Mouse (Mus musculus): ENCODE measurements around the gene Ank3. TPM values are rescaled to one million over a fixed set of nuclear protein-coding genes. Genes with fewer than 3 reads are reported as not detected.

The Ank3 gene
- polyA plus RNA-seq, 1 experiment from 2014 or later, result 21.6 TPM

DNA sequence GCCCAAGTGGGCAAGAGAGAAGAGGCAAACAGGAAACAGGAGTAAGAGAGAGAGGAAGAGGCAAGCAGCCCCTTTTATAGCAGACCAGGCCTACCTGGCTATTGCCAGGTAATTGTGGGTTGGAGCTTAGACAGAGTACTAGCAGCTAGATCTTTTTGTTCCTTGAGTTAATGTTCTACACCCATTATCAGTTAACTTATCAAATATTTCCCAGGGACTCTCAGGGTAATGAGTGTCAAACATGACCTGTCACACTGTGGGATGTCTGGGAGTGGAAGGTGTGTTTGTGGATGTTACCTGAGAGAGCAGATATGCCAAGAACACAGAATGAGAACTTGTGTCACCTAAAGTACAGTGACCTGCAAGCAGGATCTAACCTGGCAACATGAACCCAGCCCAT is 274.0 kb downstream of the Ank3 start:
- no peak overlapping the region for H3K27ac ChIP-seq (ENCODE audit: low read depth, low read length)
- no peaks in the 10 kb centered on the region for H3K4me1 ChIP-seq (replicated peaks; ENCODE audit: control insufficient read depth, insufficient read depth, low read length)
- no peak overlapping the region for H3K9ac ChIP-seq (ENCODE audit: low read depth, low read length)
- no peaks in the 10 kb centered on the region for H3K9me3 ChIP-seq (ENCODE audit: control insufficient read depth)
- H3K27me3 ChIP-seq (replicated peaks; ENCODE audit: control insufficient read depth, insufficient read depth, low read length), result no peaks in the 10 kb centered on the region
- TF ChIP-seq CTCF (IDR thresholded peaks at IDR 0.05; ENCODE audit: low read depth), result no peak
- no peak overlapping the region for H3K4me2 ChIP-seq (replicated peaks; ENCODE audit: low read depth)
- ATAC-seq, result peak; percentile 61
- no peaks in the 10 kb centered on the region for H3K36me3 ChIP-seq (ENCODE audit: control insufficient read depth, insufficient read depth)
- no peak overlapping the region for H3K4me3 ChIP-seq (ENCODE audit: low read depth, low read length)

DNA sequence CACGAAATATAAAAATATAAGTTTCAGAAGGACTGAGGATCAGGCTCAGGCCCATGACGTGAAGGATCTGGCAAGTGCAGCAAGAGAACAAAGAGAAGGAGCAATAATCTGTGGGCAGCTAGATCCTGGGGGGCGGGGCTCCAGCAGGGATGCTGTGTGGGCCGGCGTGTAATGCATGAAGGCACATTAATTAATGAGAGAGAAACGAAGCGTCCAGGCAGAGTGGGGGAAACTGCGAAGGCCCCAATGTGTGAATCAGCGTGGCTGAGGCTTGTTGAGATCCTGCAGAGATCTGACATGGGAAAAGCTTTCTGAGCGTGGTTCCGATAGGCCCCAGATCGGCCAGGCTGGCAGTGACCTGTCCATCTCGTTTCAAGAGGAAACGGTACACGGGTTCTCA is 279.7 kb downstream of the Ank3 start:
- WGBS, result 89% methylated on average over 15 of the region's 15 CpGs
- no peak for ATAC-seq
- no peak overlapping the region for H3K4me2 ChIP-seq (replicated peaks; ENCODE audit: low read depth)
- H3K9ac ChIP-seq (ENCODE audit: low read depth, low read length), result no peak overlapping the region
- H3K9me3 ChIP-seq (ENCODE audit: control insufficient read depth), result no peaks in the 10 kb centered on the region
- H3K4me1 ChIP-seq (replicated peaks; ENCODE audit: control insufficient read depth, insufficient read depth, low read length), result no peaks in the 10 kb centered on the region
- H3K27ac ChIP-seq (ENCODE audit: low read depth, low read length), result no peak overlapping the region
- no peak for TF ChIP-seq CTCF (IDR thresholded peaks at IDR 0.05; ENCODE audit: low read depth)
- no peaks in the 10 kb centered on the region for H3K27me3 ChIP-seq (replicated peaks; ENCODE audit: control insufficient read depth, insufficient read depth, low read length)
- no peaks in the 10 kb centered on the region for H3K36me3 ChIP-seq (ENCODE audit: control insufficient read depth, insufficient read depth)
- H3K4me3 ChIP-seq (ENCODE audit: low read depth, low read length), result no peak overlapping the region

DNA sequence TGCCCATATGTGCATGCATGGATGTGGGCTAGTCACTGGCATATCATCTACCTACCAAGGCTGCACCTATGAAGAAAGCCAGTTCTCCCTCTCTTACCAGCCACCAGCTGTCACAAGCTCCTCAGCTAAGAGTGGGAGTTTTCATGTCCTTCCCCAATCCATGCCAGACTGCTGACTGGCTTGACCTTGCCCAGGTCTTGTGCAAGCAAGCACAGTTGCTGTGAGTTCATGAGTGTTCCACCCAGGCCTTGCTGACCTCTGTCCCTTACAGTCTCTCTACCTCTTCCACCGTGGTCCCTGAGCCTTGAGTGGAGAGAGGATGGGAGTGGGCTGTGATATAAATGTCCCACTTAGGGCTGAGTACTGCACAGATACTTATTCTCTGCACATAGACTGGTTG is 287.8 kb downstream of the Ank3 start:
- WGBS, result 62% methylated on average over 1 of the region's 1 CpGs
- H3K9ac ChIP-seq (ENCODE audit: low read depth, low read length), result no peak overlapping the region
- no peak overlapping the region for H3K4me2 ChIP-seq (replicated peaks; ENCODE audit: low read depth)
- TF ChIP-seq CTCF (IDR thresholded peaks at IDR 0.05; ENCODE audit: low read depth), result no peak
- no peaks in the 10 kb centered on the region for H3K27me3 ChIP-seq (replicated peaks; ENCODE audit: control insufficient read depth, insufficient read depth, low read length)
- 0 out of 2 replicates have a peak, but pooled peaks cover 4% of the 10 kb centered on the region for H3K4me1 ChIP-seq (replicated peaks; ENCODE audit: control insufficient read depth, insufficient read depth, low read length)
- no peak for ATAC-seq
- no peaks in the 10 kb centered on the region for H3K36me3 ChIP-seq (ENCODE audit: control insufficient read depth, insufficient read depth)
- H3K27ac ChIP-seq (ENCODE audit: low read depth, low read length), result no peak overlapping the region
- H3K4me3 ChIP-seq (ENCODE audit: low read depth, low read length), result no peak overlapping the region
- H3K9me3 ChIP-seq (ENCODE audit: control insufficient read depth), result peaks cover 3% of the 10 kb centered on the region; the same call in 1 of the 2 replicates

DNA sequence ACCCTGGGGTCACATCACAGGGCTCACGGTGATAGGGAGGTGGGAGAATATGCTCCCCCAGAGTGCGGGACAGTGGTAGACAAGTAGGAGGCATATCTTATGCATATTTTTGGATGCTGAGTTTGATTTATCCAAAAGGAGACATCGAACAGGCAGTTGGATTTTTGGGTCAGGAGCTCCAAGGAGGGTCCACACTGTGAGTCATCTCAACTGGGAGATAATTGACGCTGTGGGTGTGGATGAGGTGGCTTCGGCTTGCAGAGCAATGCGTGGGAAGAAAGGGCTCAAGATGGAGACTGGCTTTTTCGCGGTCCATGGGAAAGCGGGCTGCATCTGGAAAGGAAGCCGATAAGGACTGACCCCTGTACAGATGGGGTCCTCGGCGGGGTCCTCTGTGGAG is 290.5 kb downstream of the Ank3 start:
- Histone ChIP-seq H3K9ac (ENCODE audit: low read depth, low read length) (no peak overlapping the region), H3K9me3 (ENCODE audit: control insufficient read depth) (no peaks in the 10 kb centered on the region; the same call in 1 of the 2 replicates), H3K27me3 (replicated peaks; ENCODE audit: control insufficient read depth, insufficient read depth, low read length) (no peaks in the 10 kb centered on the region), H3K36me3 (ENCODE audit: control insufficient read depth, insufficient read depth) (no peaks in the 10 kb centered on the region), H3K4me2 (replicated peaks; ENCODE audit: low read depth) (no peak overlapping the region), H3K4me3 (ENCODE audit: low read depth, low read length) (no peak overlapping the region), H3K4me1 (replicated peaks; ENCODE audit: control insufficient read depth, insufficient read depth, low read length) (0 out of 2 replicates have a peak, but pooled peaks cover 4% of the 10 kb centered on the region), H3K27ac (ENCODE audit: low read depth, low read length) (no peak overlapping the region)
- TF ChIP-seq CTCF (IDR thresholded peaks at IDR 0.05; ENCODE audit: low read depth), result no peak
- WGBS, result 91% methylated on average over 12 of the region's 12 CpGs
- ATAC-seq, result no peak

DNA sequence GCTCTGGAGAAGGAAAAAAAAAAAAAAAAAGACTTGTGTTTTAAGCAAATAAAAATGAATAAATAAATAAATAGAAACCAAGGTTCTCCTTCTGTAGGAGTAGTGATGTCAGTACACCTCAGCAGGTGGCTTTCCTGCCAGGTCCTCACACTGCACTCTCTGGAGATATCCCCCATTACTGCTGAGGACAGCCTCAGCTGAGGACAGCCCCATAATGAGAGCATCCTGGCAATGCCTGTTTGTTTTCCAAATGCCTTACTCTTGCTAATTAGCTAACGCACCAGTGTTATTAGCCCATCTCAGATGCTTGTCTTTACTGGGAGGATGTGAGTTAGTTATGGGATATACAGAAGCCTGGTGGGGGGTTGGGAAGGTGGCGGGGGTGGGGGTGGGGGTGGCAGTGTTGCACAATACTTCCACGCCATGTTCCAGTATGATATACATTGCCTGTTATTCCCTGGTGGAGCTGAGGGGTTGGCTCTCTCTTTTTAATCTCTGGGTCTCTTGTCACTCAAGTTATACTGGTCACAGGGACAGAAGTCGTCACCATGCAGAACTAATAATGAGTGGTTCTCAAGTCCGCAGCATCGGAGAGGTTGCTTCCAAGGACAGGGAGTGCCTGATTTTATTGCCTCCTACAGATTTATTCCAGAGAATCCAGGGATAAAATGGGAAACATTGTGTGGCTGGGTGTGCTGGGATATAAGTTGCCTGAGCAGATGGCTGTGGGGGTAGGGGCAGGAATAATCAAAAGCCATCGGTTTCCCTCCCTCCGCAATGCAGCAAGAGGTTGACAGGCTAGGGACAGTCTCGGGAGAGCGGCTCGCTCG is 291.8 kb downstream of the Ank3 start:
- no peaks in the 10 kb centered on the region for H3K27me3 ChIP-seq (replicated peaks; ENCODE audit: control insufficient read depth, insufficient read depth, low read length)
- no peak overlapping the region for H3K4me3 ChIP-seq (ENCODE audit: low read depth, low read length)
- no peak for TF ChIP-seq CTCF (IDR thresholded peaks at IDR 0.05; ENCODE audit: low read depth)
- no peak overlapping the region for H3K27ac ChIP-seq (ENCODE audit: low read depth, low read length)
- H3K36me3 ChIP-seq (ENCODE audit: control insufficient read depth, insufficient read depth), result no peaks in the 10 kb centered on the region
- no peak overlapping the region for H3K9ac ChIP-seq (ENCODE audit: low read depth, low read length)
- H3K4me2 ChIP-seq (replicated peaks; ENCODE audit: low read depth), result peak overlapping the region; percentile 49; the same call in 1 of the 2 replicates
- 0 out of 2 replicates have a peak, but pooled peaks cover 4% of the 10 kb centered on the region for H3K4me1 ChIP-seq (replicated peaks; ENCODE audit: control insufficient read depth, insufficient read depth, low read length)
- no peaks in the 10 kb centered on the region for H3K9me3 ChIP-seq (ENCODE audit: control insufficient read depth)
- ATAC-seq, result no peak
- 16% methylated on average over 12 of the region's 12 CpGs for WGBS

DNA sequence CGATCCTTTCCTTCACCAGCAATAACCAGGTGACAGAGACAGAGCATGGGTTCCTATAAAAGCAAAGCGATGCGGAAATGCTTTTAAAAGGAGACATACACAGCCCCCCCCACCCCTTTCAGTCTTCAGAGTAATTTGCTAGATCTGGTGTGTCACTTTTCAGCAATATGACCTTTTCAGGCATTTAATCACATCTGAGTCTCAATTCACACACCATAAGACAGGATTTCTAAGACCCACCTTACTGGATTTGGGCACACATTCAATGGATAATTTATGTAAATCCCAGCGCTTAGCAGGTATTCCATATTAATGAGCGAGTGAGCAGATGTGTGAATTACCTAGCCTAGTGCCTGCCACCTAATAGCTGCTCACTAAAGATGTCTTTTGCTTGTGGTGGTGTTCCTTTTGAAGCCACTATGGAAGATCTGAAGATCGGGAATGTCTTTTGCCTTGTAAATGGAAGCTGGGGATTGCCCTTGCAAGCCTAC is 292.4 kb downstream of the Ank3 start:
- ATAC-seq, result no peak
- no peak for TF ChIP-seq CTCF (IDR thresholded peaks at IDR 0.05; ENCODE audit: low read depth)
- no peak overlapping the region for H3K27ac ChIP-seq (ENCODE audit: low read depth, low read length)
- H3K27me3 ChIP-seq (replicated peaks; ENCODE audit: control insufficient read depth, insufficient read depth, low read length), result no peaks in the 10 kb centered on the region
- no peaks in the 10 kb centered on the region for H3K9me3 ChIP-seq (ENCODE audit: control insufficient read depth)
- WGBS, result 34% methylated on average over 6 of the region's 6 CpGs
- no peak overlapping the region for H3K9ac ChIP-seq (ENCODE audit: low read depth, low read length)
- no peaks in the 10 kb centered on the region for H3K36me3 ChIP-seq (ENCODE audit: control insufficient read depth, insufficient read depth)
- H3K4me1 ChIP-seq (replicated peaks; ENCODE audit: control insufficient read depth, insufficient read depth, low read length), result 0 out of 2 replicates have a peak, but pooled peaks cover 4% of the 10 kb centered on the region
- H3K4me2 ChIP-seq (replicated peaks; ENCODE audit: low read depth), result peak overlapping the region; percentile 49; the same call in 1 of the 2 replicates
- H3K4me3 ChIP-seq (ENCODE audit: low read depth, low read length), result no peak overlapping the region

Data from intestine, postnatal 0 days (tissue).